Mouse (Mus musculus): ENCODE results near the gene Pde6g.

DNA sequence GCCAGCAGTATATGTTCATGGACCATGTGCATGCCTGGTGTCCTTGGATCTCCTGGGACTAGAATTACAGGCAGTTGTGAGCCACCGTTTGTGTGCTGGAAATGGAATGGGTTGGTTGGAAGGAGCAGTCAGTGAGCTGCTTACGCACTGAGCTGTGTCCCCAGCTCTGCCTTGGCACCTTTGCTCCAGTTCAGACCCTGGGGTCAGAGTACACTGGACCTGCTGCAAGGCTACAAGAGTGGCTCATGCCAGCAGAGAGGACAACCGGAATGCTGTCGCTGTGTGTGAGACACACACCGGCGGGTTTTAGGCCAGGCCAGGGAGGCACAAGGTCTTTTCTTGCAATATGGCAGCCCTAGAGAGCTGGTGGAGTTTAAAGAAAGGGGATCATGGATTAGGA lies 18.8 kb upstream of the Pde6g start:
- TF ChIP-seq CTCF (IDR thresholded peaks at IDR 0.05; ENCODE audit: control insufficient read depth, insufficient read depth, insufficient replicate concordance, low read depth, low read length) = no peak
- TF ChIP-seq POLR2A (IDR thresholded peaks at IDR 0.05; ENCODE audit: control insufficient read depth, low read depth, low read length) = no peak

Data from testis, adult 2 months (tissue).